Mouse (Mus musculus) testis, adult 2 months (tissue): ENCODE data around the gene Krt16.

Experiments
- CTCF ChIP-seq: fragments of 200-500 bp; IDR thresholded peaks from 2 replicates; pipeline ENCODE4 v1.5.1; 2012; ENCODE audit warnings: low read depth, mild to moderate bottlenecking, inconsistent platforms, low read length, moderate library complexity; ENCODE audit not compliant: control insufficient read depth, insufficient read depth, insufficient replicate concordance
- POLR2A ChIP-seq: fragments of 200-500 bp; IDR thresholded peaks from 2 replicates; pipeline ENCODE4 v1.6.1; 2012; ENCODE audit warnings: low read depth, mild to moderate bottlenecking, inconsistent platforms, low read length, moderate library complexity; ENCODE audit not compliant: control insufficient read depth

GRCm38 (mm10) chr11:100278759-100279158 lies 30.1 kb upstream of the Krt16 start:
- TF ChIP-seq CTCF (no peak), POLR2A (no peak)
